Mouse (Mus musculus): ENCODE results near the gene Upf1.

Upf1 gene

DNA sequence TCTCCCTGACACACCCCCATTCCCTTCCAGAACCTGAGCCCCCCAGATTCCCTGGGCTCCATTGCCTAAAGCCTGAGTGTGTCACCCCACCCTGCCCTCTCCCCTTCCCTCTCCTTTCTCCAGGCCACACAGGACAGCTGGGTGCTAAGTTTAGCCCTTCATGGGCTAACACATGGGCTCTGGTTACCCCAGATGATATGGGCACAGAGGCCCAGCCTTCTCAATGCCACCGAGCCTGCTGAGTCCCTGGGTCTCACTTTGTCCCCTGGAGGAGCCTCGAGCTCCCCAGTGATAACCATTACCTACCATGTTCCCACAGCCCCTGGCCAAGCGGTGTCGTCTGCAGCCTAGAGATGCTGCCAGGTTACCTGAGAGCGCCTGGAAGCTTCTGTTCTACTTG lies 35.2 kb downstream of the Upf1 start:
- no peak for DNase-seq

- DNase-seq = peak; percentile 53 to 75
Measured at GRCm38 (mm10) chr8:70316511-70317504, 36.3 kb downstream of the Upf1 start.

GRCm38 (mm10) chr8:70315624-70316510 lies 37.2 kb downstream of the Upf1 start, which contains the start of gene Cers1:
TSS of gene Cers1 (plus strand) at chr8:70315775.
- DNase-seq = peak; percentile 72 to 84

DNA sequence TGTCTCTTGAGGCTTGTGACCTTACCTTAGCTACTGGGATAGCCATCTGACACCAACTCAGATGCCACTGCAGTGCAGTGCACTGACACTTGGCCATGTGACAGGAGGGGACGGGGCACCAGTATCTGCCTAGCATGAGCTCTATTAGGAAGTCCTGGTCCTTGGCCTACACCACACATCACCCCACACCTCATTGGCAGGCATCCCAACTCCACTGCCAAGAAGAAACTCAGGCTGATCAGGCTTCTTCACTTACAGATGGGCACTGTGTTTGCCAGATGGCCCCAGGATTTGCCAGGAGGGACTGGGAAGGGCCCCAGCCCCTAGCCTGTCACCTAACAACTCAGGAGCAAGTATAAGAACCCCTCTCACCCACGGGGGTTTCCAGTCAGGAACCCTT lies 39.7 kb downstream of the Upf1 start:
- DNase-seq = no peak

- DNase-seq = peak in 1 of 2 experiments; percentile 51
Measured at GRCm38 (mm10) chr8:70309311-70309710, 43.8 kb downstream of the Upf1 start.

- DNase-seq = no peak
Measured at GRCm38 (mm10) chr8:70302901-70303300, 50.2 kb downstream of the Upf1 start.

DNA sequence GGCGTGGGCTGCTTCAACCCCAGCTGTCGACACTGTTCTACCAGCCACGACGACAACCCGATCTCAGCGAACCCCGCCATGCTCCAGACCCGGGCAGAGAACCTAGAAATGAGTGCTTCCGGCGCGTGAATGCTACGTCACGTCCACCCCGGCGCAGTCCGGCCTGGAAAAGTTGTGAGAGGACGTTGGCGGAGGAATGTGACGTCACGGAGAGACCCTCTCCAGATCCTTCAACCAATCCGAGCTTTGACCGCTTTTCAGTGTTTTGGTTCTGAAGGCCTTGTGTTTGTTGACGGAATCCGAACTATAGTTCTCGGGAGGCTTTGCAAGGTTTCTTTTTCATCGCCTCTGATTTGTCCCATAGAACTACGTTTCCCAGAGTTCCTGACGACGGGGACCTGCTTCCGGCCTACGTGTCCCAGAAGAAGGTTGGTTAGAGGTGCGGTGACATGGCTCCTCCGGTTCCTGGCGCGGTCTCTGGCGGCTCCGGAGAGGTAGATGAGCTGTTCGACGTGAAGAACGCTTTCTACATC lies 50.7 kb downstream of the Upf1 start, which contains the start of the genes Ddx49 and Cope:
Gene Ddx49 (minus strand): TSS at position 132 of the 533 bp plus-strand sequence.
Gene Cope (plus strand): TSS at position 161 of the 533 bp plus-strand sequence.
- peak; percentile 94 for DNase-seq

GRCm38 (mm10) chr8:70300881-70301280 lies 52.2 kb downstream of the Upf1 start:
- no peak for DNase-seq

DNA sequence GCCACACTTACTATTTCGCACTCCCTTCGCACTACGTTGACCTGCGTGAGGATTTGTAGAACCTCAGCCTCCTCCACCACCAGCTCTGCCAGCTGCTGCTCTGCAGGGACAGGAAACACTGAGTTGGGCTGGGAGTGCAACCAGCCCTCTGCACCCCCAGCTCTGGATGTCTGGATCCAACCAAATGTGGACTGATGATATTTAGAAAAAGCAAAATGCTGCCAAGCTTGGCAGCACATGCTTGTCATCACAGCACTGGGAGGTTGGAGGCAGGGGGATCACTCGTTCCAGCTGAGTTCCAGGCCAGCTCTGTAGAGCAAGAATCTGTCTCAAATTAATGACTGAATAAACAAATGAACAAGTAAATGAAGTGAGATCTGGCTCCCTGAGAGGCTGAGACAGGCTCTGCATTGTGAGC lies 59.1 kb downstream of the Upf1 start:
- peak; percentile 69 to 92 for DNase-seq

DNA sequence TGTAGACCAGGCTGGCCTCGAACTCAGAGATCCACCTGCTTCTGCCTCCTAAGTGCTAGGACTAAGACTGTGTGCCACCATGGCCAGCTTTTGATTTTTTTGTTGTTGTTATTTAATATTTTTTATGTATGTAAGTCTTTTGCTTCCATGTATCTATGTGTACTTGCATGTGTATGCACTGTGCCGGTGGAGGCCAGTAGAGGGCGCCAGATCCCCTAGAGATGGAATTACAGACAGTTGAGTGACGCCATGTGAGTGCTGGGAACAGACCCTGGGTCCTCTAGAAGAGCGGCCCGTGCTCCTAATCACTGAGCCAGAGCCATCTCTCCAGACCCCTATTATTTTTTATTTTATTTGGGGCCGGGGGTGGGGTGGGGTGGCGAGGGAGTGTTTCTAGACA lies 66.3 kb downstream of the Upf1 start:
- no peak for DNase-seq

- DNase-seq = no peak
Measured at GRCm38 (mm10) chr8:70285304-70285703, 67.8 kb downstream of the Upf1 start.

DNA sequence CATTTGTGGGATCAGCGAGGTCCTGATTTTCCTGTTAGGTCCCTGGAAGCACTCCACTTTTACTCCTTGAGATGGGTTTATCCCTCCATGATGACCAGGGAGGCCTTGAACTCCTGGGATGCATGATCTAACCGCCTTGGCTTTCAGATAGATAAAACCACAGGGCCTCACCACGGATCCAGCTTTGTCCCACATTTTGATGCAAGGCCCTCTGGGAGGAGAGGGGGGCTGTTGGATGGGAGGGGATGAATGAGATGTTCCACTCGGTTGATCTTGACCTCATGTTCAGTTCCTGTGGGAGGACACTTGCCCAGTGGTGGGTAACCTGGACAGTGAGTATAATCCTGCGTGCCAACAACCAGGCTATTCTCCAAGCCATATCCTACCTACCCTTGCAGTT lies 68.7 kb downstream of the Upf1 start:
- no peak for DNase-seq

- peak in 1 of 2 experiments; percentile 66 for DNase-seq
Measured at GRCm38 (mm10) chr8:70283136-70284077, 69.7 kb downstream of the Upf1 start.

DNA sequence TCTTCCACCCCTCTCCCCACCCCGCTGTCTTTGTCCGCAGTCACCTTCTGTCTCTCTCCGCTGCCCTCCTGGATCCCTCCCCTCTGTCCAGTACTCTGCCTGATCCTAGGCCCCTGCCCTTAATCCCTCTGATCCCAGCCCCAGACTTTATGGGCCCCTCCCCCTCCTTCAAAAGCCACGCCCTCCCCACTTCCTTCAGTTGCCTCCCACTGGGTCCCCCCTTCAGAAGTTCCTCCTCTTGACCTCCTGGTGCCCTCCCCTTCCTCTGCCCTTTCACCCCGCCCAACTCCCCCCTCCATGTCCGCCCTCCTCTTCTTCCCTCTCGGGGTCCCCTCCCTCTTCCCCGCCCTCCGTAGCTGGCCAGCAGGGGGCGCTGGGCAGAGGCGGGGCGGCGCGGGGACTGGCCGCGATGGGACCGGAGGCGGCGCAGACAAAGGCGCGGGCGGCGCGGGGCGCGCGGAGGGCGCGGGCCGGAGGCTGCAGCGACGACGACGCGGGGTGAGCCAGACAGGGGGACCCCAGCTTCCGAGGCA lies 70.4 kb downstream of the Upf1 start, which contains the start of gene Homer3:
Gene Homer3 (plus strand): TSS at position 225 of the 533 bp plus-strand sequence.
- DNase-seq = peak; percentile 96

Measured in lung, postnatal 4 days (tissue).